Mouse (Mus musculus): ENCODE measurements around the gene Ankrd17. TPM values are rescaled to one million over a fixed set of nuclear protein-coding genes. Genes with fewer than 3 reads are reported as not detected.
A peak's percentile ranks its signal among the peaks of the same experiment; 100 is the strongest.

Ankrd17 gene
- polyA plus RNA-seq, 1 experiment from 2014 or later, result 7.8 TPM

DNA sequence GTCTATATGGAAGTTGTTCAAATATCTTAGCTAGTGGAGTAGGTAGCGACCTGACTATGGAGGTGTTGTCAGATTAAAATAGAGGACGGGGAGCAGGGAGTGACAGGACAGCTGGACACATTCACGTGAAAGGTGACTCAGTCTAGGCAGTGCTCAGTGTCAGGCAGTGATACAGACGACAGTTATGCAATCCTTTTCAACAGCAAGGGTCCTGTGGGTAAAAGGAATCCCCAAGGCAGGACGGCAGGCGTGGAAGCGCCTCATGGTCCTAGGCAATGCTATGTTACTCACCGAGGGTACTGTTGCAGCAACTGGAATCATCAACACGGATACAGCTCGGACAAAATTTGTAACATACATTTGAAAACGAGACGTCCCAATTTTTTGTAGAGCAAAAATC lies 149.2 kb downstream of the Ankrd17 start:
- H3K9me3 ChIP-seq (replicated peaks), result no peaks in the 10 kb centered on the region
- peaks cover 1% of the 10 kb centered on the region; the same call in 1 of the 2 replicates for H3K4me1 ChIP-seq (replicated peaks)
- peaks cover 51% of the 10 kb centered on the region for H3K36me3 ChIP-seq (replicated peaks)
- 78% methylated on average over 12 of the region's 12 CpGs for WGBS (ENCODE audit: insufficient replicate concordance)
- no peaks in the 10 kb centered on the region for H3K27me3 ChIP-seq
- H3K4me2 ChIP-seq, result no peak overlapping the region
- no peak overlapping the region for H3K27ac ChIP-seq (replicated peaks)
- no peak overlapping the region for H3K4me3 ChIP-seq (replicated peaks)
- ATAC-seq (ENCODE audit: insufficient read depth), result no peak
- no peak overlapping the region for H3K9ac ChIP-seq

DNA sequence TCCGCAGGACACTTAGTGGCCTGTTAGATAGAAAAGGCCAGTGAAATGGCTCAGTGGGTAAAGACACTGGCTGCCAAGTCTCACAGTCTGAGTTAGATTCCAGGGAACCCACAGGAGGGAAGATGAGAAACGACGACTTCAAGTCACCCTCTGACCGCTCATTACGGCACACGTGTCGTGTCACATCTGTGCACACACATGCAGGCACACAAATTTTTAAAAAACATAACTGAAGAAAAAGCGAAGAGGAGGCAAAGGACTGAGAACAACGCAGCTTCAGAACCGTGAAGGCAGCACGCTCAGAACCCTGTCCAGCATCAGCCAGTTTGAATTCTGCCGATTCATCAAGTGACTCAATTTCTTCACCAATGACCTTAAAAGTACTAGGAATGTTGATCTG lies 153.0 kb downstream of the Ankrd17 start:
- no peaks in the 10 kb centered on the region for H3K4me1 ChIP-seq (replicated peaks)
- no peaks in the 10 kb centered on the region for H3K27me3 ChIP-seq
- no peak overlapping the region for H3K4me2 ChIP-seq
- no peak overlapping the region for H3K4me3 ChIP-seq (replicated peaks)
- WGBS (ENCODE audit: insufficient replicate concordance), result 91% methylated on average over 12 of the region's 12 CpGs
- no peak for ATAC-seq (ENCODE audit: insufficient read depth)
- H3K36me3 ChIP-seq (replicated peaks), result peaks cover 39% of the 10 kb centered on the region
- H3K9ac ChIP-seq, result no peak overlapping the region
- H3K27ac ChIP-seq (replicated peaks), result no peak overlapping the region
- no peaks in the 10 kb centered on the region for H3K9me3 ChIP-seq (replicated peaks)

DNA sequence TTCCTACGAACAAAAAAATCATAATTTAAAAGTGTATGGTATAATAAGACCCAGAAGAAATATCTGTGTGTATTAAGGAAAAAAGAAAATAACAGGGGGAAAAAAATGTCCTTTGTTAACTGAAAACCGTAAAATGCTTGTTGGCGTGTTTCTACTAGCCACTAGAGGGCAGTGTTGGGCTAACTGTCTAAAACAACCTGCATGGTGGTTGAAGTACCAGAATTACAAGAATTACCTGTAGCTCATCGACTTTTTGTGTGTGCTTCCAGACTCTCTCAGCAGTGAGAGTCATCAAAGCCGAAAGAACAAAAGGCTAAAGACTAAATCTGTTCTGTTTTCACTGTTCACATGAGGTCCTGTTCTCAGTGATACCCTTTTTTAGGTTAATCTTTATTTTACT lies 163.2 kb downstream of the Ankrd17 start:
- Histone ChIP-seq H3K9ac (no peak overlapping the region), H3K4me1 (replicated peaks) (no peaks in the 10 kb centered on the region), H3K36me3 (replicated peaks) (no peaks in the 10 kb centered on the region), H3K4me2 (no peak overlapping the region), H3K4me3 (replicated peaks) (no peak overlapping the region), H3K9me3 (replicated peaks) (no peaks in the 10 kb centered on the region), H3K27ac (replicated peaks) (no peak overlapping the region), H3K27me3 (no peaks in the 10 kb centered on the region; the same call in 1 of the 2 replicates)
- no peak for ATAC-seq (ENCODE audit: insufficient read depth)
- WGBS (ENCODE audit: insufficient replicate concordance), result 10% methylated on average over 5 of the region's 5 CpGs

DNA sequence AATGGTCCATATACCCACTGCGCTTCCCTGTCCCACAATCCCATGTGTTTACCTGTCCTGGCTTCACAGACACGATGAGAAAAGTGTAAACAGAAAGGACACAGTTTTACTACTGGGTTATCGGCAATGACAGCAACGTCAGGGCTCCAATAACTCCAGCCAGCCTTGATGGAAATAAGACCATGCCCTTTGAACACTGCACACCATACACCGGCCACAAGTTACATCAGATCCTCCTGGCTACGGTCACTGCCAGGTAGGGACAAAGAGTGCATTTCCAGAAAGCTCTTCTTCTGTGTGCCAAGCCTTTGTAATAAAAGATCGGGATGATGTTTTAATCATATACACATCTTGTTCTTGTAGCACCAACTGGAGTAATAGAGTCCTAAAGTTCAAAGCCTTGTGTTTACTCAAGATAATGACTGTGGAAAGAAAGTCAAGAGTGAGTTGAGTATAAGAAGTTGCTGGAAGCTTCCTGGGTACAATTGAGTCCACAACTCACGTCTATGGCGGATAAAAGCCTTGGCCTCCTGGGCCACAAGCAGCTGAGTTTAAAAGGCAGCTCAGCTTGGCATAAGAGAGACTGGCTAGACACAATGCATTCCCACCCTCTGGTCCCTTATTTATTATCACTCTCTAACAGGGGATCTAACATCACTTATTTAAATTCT lies 163.8 kb downstream of the Ankrd17 start:
- 0 out of 2 replicates have a peak, but pooled peaks have one; percentile 25 for ATAC-seq (ENCODE audit: insufficient read depth)
- Histone ChIP-seq H3K4me1 (replicated peaks) (no peaks in the 10 kb centered on the region), H3K36me3 (replicated peaks) (no peaks in the 10 kb centered on the region), H3K27me3 (no peaks in the 10 kb centered on the region; the same call in 1 of the 2 replicates), H3K27ac (replicated peaks) (no peak overlapping the region), H3K9me3 (replicated peaks) (no peaks in the 10 kb centered on the region), H3K9ac (no peak overlapping the region), H3K4me3 (replicated peaks) (no peak overlapping the region), H3K4me2 (no peak overlapping the region)
- WGBS (ENCODE audit: insufficient replicate concordance), result 62% methylated on average over 9 of the region's 9 CpGs

DNA sequence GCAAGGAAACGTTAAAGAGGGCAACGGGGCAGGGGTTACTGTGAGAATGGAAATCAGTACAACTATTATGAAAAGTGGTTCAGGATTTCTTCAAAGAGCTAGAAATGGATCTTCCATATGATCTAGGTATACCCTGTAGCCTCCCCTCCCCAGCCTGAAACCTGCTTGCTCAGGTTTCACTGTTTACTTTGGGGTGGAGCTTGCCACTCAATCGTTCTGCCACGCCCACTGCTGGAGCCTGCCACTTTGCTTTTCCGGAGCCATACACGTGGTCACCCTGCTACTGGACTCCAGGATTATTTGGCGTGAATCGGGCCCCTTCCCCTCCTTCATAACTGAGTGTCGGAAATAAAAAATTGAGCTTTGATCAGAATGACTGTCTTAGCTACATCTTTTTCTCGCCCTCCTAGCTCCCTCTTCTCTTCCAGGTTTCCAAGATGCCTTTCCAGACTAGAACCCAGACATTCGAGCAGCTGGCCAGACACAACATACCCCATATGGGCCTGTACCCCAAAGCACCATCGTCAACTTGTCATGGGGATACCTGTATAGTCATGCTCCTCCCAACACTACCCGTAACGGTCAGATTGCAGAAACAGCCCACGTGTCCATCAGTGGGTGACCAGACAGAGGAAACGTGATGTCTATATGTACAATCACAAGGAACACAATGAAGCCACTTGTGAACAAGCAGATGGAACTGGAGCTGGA lies 166.3 kb downstream of the Ankrd17 start:
- no peak for ATAC-seq (ENCODE audit: insufficient read depth)
- Histone ChIP-seq H3K27me3 (no peaks in the 10 kb centered on the region; the same call in 1 of the 2 replicates), H3K9me3 (replicated peaks) (no peaks in the 10 kb centered on the region), H3K4me2 (no peak overlapping the region), H3K4me1 (replicated peaks) (no peaks in the 10 kb centered on the region), H3K27ac (replicated peaks) (no peak overlapping the region), H3K36me3 (replicated peaks) (no peaks in the 10 kb centered on the region), H3K4me3 (replicated peaks) (no peak overlapping the region), H3K9ac (no peak overlapping the region)
- WGBS (ENCODE audit: insufficient replicate concordance), result 44% methylated on average over 16 of the region's 16 CpGs

DNA sequence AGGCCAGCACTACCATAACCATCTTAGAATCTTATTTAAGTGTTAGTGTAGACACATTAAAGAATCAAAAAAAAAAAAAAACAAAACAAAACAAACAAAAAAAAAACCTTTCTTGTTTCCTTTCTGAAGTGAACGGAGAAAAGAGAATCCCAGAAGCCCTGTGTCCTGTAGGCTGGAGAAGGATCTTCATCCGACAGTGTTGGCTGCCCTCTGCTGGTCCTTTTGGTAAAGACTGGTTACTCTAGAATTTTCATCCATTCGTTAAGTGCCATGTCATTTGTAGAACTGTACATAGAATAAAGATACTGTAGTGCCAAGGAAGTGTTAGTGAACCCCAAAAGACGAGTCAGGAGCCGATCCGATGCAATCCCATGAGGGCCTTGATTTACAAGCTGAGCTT lies 171.5 kb downstream of the Ankrd17 start:
- no peak overlapping the region for H3K4me3 ChIP-seq (replicated peaks)
- H3K27ac ChIP-seq (replicated peaks), result no peak overlapping the region
- no peaks in the 10 kb centered on the region for H3K27me3 ChIP-seq
- H3K4me1 ChIP-seq (replicated peaks), result no peaks in the 10 kb centered on the region
- no peak for ATAC-seq (ENCODE audit: insufficient read depth)
- 29% methylated on average over 6 of the region's 6 CpGs for WGBS (ENCODE audit: insufficient replicate concordance)
- H3K9me3 ChIP-seq (replicated peaks), result no peaks in the 10 kb centered on the region
- no peak overlapping the region for H3K4me2 ChIP-seq
- no peaks in the 10 kb centered on the region for H3K36me3 ChIP-seq (replicated peaks)
- no peak overlapping the region for H3K9ac ChIP-seq

DNA sequence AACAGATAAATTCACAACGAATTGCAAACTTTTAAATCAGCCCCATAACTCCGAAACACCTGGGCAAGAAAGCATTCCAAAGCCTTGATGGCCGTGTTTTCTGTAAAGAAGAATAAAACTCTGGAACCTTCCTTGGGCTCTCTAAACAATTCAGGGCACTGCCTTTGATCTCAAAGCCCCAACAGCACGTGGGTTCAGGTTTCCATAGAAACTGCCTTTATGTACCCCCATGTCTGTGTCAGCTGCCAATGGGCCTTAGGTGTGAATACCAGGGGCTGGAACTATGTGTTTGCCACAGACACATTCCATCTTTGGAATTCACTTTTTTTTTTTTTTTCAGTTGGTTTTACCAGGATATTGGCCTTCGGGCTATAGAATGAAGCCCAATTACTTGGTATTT lies 183.6 kb downstream of the Ankrd17 start:
- no peaks in the 10 kb centered on the region for H3K9me3 ChIP-seq (replicated peaks)
- WGBS (ENCODE audit: insufficient replicate concordance), result 49% methylated on average over 5 of the region's 5 CpGs
- no peaks in the 10 kb centered on the region for H3K4me1 ChIP-seq (replicated peaks)
- no peak overlapping the region for H3K4me2 ChIP-seq
- H3K27me3 ChIP-seq, result no peaks in the 10 kb centered on the region
- no peak for ATAC-seq (ENCODE audit: insufficient read depth)
- H3K36me3 ChIP-seq (replicated peaks), result no peaks in the 10 kb centered on the region
- no peak overlapping the region for H3K9ac ChIP-seq
- H3K4me3 ChIP-seq (replicated peaks), result no peak overlapping the region
- H3K27ac ChIP-seq (replicated peaks), result no peak overlapping the region

DNA sequence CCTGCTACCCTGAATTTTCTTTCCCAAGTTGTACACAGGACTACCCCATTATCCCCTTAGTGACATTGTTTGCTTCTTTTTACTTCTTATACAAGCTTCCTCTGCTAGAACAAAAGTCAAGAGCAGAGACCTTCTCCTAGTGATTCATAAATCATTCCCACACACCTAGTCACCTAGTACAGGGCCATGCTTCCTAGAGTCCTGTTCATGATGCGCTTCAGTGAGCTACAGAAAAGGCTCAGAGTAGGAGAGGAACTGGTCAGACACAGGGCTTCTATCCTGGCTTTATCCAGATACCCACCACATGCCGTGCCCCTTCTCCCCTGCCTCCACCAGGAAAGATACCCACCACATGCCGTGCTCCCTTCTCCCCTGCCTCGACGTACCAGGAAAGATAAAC lies 187.3 kb downstream of the Ankrd17 start:
- no peak for ATAC-seq (ENCODE audit: insufficient read depth)
- H3K27ac ChIP-seq (replicated peaks), result no peak overlapping the region
- WGBS (ENCODE audit: insufficient replicate concordance), result 71% methylated on average over 5 of the region's 5 CpGs
- no peak overlapping the region for H3K9ac ChIP-seq
- no peak overlapping the region for H3K4me2 ChIP-seq
- no peaks in the 10 kb centered on the region for H3K9me3 ChIP-seq (replicated peaks)
- no peaks in the 10 kb centered on the region for H3K4me1 ChIP-seq (replicated peaks)
- no peak overlapping the region for H3K4me3 ChIP-seq (replicated peaks)
- H3K27me3 ChIP-seq, result no peaks in the 10 kb centered on the region
- H3K36me3 ChIP-seq (replicated peaks), result no peaks in the 10 kb centered on the region

DNA sequence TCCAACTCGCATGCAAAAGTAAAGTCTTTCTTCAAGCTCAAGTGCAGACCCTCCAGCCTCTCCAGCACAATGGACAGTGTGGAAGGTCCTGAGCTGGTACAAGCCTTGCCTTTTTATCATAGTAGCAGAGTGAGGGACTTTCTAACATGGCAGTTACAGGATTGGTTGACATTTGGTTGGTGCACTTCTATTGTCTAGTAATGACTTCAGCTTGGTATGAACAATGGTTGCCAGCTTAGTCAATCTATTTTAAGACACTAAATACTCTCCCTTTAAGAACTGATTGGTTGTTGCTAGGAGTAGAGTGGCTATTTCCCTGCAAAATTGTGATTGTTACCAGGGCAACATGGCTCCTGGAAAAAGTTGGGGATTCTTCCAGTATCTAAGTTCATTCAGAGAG lies 188.3 kb downstream of the Ankrd17 start:
- Histone ChIP-seq H3K27me3 (no peaks in the 10 kb centered on the region), H3K27ac (replicated peaks) (no peak overlapping the region), H3K4me2 (no peak overlapping the region), H3K36me3 (replicated peaks) (no peaks in the 10 kb centered on the region), H3K4me1 (replicated peaks) (no peaks in the 10 kb centered on the region), H3K9me3 (replicated peaks) (no peaks in the 10 kb centered on the region), H3K4me3 (replicated peaks) (no peak overlapping the region), H3K9ac (no peak overlapping the region)
- ATAC-seq (ENCODE audit: insufficient read depth), result no peak
- WGBS (ENCODE audit: insufficient replicate concordance), result 78% methylated on average over 1 of the region's 1 CpGs

Data from liver, embryonic 15.5 days (tissue).